ENCODE assay signal across 9 mouse cellular contexts in the genomic region with DNA sequence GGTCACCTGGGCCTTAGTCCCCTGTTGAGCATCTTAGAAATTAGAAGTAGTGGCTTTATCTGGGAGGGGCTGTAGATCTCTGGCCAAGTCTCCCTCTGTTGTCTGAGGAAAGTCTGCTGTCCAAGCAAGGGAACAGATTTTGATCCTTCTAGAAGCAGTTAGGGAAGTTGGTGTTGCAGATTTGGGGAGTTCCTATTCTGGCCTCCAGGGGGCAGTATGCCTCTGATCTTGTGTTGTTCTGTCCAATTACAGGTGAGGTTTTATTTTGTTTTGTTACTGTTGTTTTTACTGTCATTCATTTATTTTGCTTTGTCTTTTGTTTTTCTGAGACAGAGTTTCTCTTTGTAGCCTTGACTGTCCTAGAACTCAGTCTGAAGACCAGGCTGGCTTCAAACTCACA. TPM values are rescaled to one million over a fixed set of nuclear protein-coding genes. Genes with fewer than 3 reads are reported as not detected.
DNase-seq lines count a peak whose midpoint lies in the region; ATAC-seq and TF ChIP-seq lines count a peak whose summit lies in the region.
"Had no signal": no experiment of that assay in that cellular context is flagged by ENCODE, and none has a peak within 500 bp of the region (broad histone marks: within the 10 kb centered on the region; RNA-seq: fewer than 3 reads in every experiment).

No protein-coding gene starts in this region.

- H3K27me3 ChIP-seq in hindbrain, embryonic 10.5 days (ENCODE audit: insufficient read depth, poor library complexity, severe bottlenecking), result peaks cover 25% of the 10 kb centered on the region
- H3K27me3 ChIP-seq in hindbrain, embryonic 13.5 days, result peaks cover 20% of the 10 kb centered on the region
- no peaks in the 10 kb centered on the region for H3K27me3 ChIP-seq in thymus, adult 2 months (ENCODE audit: control insufficient read depth, insufficient read depth, low read length)
- no peaks in the 10 kb centered on the region; the same call in 1 of the 2 replicates for H3K27me3 ChIP-seq in neural tube, embryonic 11.5 days (ENCODE audit: control insufficient read depth, insufficient read depth, low read length)

- H3K9ac ChIP-seq in hindbrain, embryonic 13.5 days, result no peak overlapping the region
- H3K9ac ChIP-seq in neural tube, embryonic 11.5 days (ENCODE audit: low read length), result no peak overlapping the region
- H3K9ac ChIP-seq: limb, embryonic 12.5 days had no signal

- no peak overlapping the region for H3K27ac ChIP-seq in hindbrain, embryonic 10.5 days
- H3K27ac ChIP-seq in hindbrain, embryonic 13.5 days, result no peak overlapping the region
- no peak overlapping the region for H3K27ac ChIP-seq in thymus, adult 2 months (ENCODE audit: control insufficient read depth, insufficient read depth, low read length)
- no peak overlapping the region for H3K27ac ChIP-seq in neural tube, embryonic 11.5 days (ENCODE audit: low read depth, low read length)
- H3K27ac ChIP-seq: limb, embryonic 12.5 days had no signal

- no peak overlapping the region for H3K4me2 ChIP-seq in hindbrain, embryonic 13.5 days
- H3K4me2 ChIP-seq in neural tube, embryonic 11.5 days (ENCODE audit: low read depth), result no peak overlapping the region
- H3K4me2 ChIP-seq: limb, embryonic 12.5 days had no signal

- peaks cover 13% of the 10 kb centered on the region for H3K4me1 ChIP-seq in hindbrain, embryonic 10.5 days (replicated peaks)
- peaks cover 17% of the 10 kb centered on the region for H3K4me1 ChIP-seq in hindbrain, embryonic 13.5 days (replicated peaks)
- no peaks in the 10 kb centered on the region for H3K4me1 ChIP-seq in thymus, adult 2 months (replicated peaks; ENCODE audit: control insufficient read depth, insufficient read depth, low read length)
- H3K4me1 ChIP-seq in neural tube, embryonic 11.5 days (ENCODE audit: control insufficient read depth, insufficient read depth, low read length), result no peaks in the 10 kb centered on the region
- H3K4me1 ChIP-seq: limb, embryonic 12.5 days had no signal

- H3K36me3 ChIP-seq in hindbrain, embryonic 10.5 days, result no peaks in the 10 kb centered on the region
- H3K36me3 ChIP-seq in hindbrain, embryonic 13.5 days, result no peaks in the 10 kb centered on the region
- no peaks in the 10 kb centered on the region for H3K36me3 ChIP-seq in thymus, adult 2 months (ENCODE audit: control insufficient read depth, insufficient read depth, low read length)
- H3K36me3 ChIP-seq in neural tube, embryonic 11.5 days (ENCODE audit: control insufficient read depth, insufficient read depth, low read length), result no peaks in the 10 kb centered on the region
- H3K36me3 ChIP-seq: limb, embryonic 12.5 days had no signal

- no peak overlapping the region for H3K4me3 ChIP-seq in hindbrain, embryonic 10.5 days
- H3K4me3 ChIP-seq in hindbrain, embryonic 13.5 days, result no peak overlapping the region
- H3K4me3 ChIP-seq in thymus, adult 2 months (ENCODE audit: control insufficient read depth, insufficient read depth, low read length), result no peak overlapping the region
- H3K4me3 ChIP-seq in neural tube, embryonic 11.5 days (ENCODE audit: low read depth, low read length), result no peak overlapping the region
- H3K4me3 ChIP-seq: limb, embryonic 12.5 days had no signal

- ATAC-seq in hindbrain, embryonic 13.5 days (ENCODE audit: low FRiP score), result no peak
- no peak for ATAC-seq in neural tube, embryonic 11.5 days (ENCODE audit: insufficient read depth, low FRiP score, low TSS enrichment)

- peak; percentile 40 for DNase-seq in hindbrain, embryonic 10.5 days (ENCODE audit: low spot score)
- peak; percentile 30 for DNase-seq in thymus, adult 2 months
- no peak for DNase-seq in thymus, adult 18-20 months
- peak; percentile 59 for DNase-seq in adrenal gland, postnatal 10 days
- peak; percentile 75 for DNase-seq in induced T-regulatory cell, adult 2 months (ENCODE audit: low read depth)
- DNase-seq in neural tube, embryonic 11.5 days (ENCODE audit: low spot score), result peak; percentile 38
- DNase-seq in urinary bladder, postnatal 10 days (ENCODE audit: low spot score), result no peak

- no peak for TF ChIP-seq POLR2A in thymus, adult 2 months (IDR thresholded peaks at IDR 0.05; ENCODE audit: control insufficient read depth, extremely low read depth, insufficient read depth, low read length, poor library complexity)

- TF ChIP-seq CTCF in thymus, adult 2 months (IDR thresholded peaks at IDR 0.05; ENCODE audit: borderline replicate concordance, control insufficient read depth, extremely low read depth, insufficient read depth, low read length, poor library complexity), result no peak

- no peaks in the 10 kb centered on the region for H3K9me3 ChIP-seq in hindbrain, embryonic 10.5 days
- H3K9me3 ChIP-seq in hindbrain, embryonic 13.5 days, result no peaks in the 10 kb centered on the region
- H3K9me3 ChIP-seq in neural tube, embryonic 11.5 days (ENCODE audit: control insufficient read depth, low read length), result no peaks in the 10 kb centered on the region
- H3K9me3 ChIP-seq: limb, embryonic 12.5 days had no signal

RNA-seq across cellular contexts. Expression of a gene that starts 10.0 kb away (rescaled TPM):
- polyA plus RNA-seq in hindbrain, embryonic 10.5 days (2016; fragmentation: Nextera tagmentation; extraction: Ambion mirVana), result 5.0 and 6.1 TPM in 2 replicates
- 1.2 and 2.5 TPM in 2 replicates for polyA plus RNA-seq in hindbrain, embryonic 13.5 days (2015; fragmentation: Nextera tagmentation; extraction: Ambion mirVana)
- 0.16 and 0.46 TPM in 2 replicates for polyA plus RNA-seq in thymus, adult 2 months (2012; rRNA removed)
- not detected for total RNA-seq in adrenal gland, postnatal 10 days (2021)
- 4.9 and 5.3 TPM in 2 replicates for polyA plus RNA-seq in neural tube, embryonic 11.5 days (2014; fragmentation: Nextera tagmentation; extraction: Ambion mirVana)
- polyA plus RNA-seq: limb, embryonic 12.5 days had no signal

Comparison
In these comparisons a context has a peak if more than half of its experiments do, and no peak if none do; other contexts are left out.
1. DNase-seq: peak in hindbrain, embryonic 10.5 days (single experiment), thymus, adult 2 months (single experiment), adrenal gland, postnatal 10 days (single experiment), induced T-regulatory cell, adult 2 months (single experiment) and neural tube, embryonic 11.5 days (single experiment); none in thymus, adult 18-20 months (0 of 2) and urinary bladder, postnatal 10 days (single experiment).